Mouse (Mus musculus): ENCODE data around the gene Anxa7. TPM values are rescaled to one million over a fixed set of nuclear protein-coding genes. Genes with fewer than 3 reads are reported as not detected.
A peak's percentile ranks its signal among the peaks of the same experiment; 100 is the strongest.

The Anxa7 gene
- polyA plus RNA-seq, 1 experiment from 2014 or later, result 48.6 TPM

DNA sequence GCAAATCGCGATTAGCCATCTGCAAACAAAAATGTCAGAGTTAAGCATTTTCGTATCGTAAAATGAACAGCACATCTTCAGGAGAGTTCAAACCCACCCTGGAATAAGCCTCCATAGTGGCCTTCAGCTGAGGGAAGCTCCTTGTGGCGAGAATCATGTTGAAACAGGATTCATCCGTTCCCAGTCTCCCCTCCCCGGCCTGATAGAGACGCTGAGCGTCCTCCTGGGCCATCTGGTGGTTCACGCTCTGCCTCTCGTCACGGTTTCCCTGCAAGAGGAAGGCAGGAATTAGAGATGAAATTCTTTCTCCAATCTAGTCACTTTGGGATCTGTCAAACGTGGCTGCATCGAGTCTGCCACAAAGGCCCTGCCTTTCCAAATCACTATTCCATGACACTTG lies 19.7 kb downstream of the Anxa7 start:
- no peak overlapping the region for H3K27ac ChIP-seq (replicated peaks in 1 of 2; ENCODE audit: control insufficient read depth in 1 of 2, insufficient read depth in 1 of 2, low read depth in 2 of 2, low read length in 2 of 2)
- H3K27me3 ChIP-seq (ENCODE audit: control insufficient read depth, insufficient read depth, low read length), result no peaks in the 10 kb centered on the region
- no peaks in the 10 kb centered on the region for H3K4me1 ChIP-seq (ENCODE audit: control insufficient read depth in 2 of 2, insufficient read depth in 2 of 2, low read length in 2 of 2)
- 71% methylated on average over 14 of the region's 14 CpGs for whole genome bisulfite sequencing
- H3K9me3 ChIP-seq (ENCODE audit: control insufficient read depth, low read length), result no peaks in the 10 kb centered on the region
- H3K9ac ChIP-seq (ENCODE audit: low read length), result no peak overlapping the region
- no peak for ATAC-seq (ENCODE audit: insufficient number of reproducible peaks, insufficient read depth, low FRiP score, low read depth)
- no peak overlapping the region for H3K4me2 ChIP-seq (ENCODE audit: low read length)
- peaks cover 97% of the 10 kb centered on the region for H3K36me3 ChIP-seq (ENCODE audit: control insufficient read depth, insufficient read depth, low read length)
- no peak overlapping the region for H3K4me3 ChIP-seq (ENCODE audit: control insufficient read depth in 1 of 2, insufficient read depth in 1 of 2, low read depth in 1 of 2, low read length in 2 of 2)

DNA sequence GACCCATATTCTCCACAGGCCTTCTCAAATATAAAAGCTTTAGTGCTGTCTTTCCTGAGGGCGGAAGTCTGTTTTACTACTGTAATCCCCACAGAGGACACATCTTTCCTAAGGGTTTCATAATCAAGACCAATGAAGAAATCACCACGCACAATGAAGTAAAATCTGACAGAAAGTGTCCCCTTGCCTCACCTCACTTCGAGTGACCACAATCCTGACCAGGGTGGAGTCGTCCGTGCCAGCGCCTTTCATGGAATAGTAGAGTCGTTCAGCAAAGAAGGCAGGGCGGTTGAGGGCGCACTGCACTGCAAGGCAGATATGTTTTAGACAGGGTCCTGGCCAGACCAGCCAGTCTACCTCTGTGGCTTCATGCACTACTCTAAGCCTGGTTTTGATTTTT lies 21.6 kb downstream of the Anxa7 start:
- ATAC-seq (ENCODE audit: insufficient number of reproducible peaks, insufficient read depth, low FRiP score, low read depth), result no peak
- Histone ChIP-seq H3K27ac (replicated peaks in 1 of 2; ENCODE audit: control insufficient read depth in 1 of 2, insufficient read depth in 1 of 2, low read depth in 2 of 2, low read length in 2 of 2) (no peak overlapping the region), H3K4me1 (ENCODE audit: control insufficient read depth in 2 of 2, insufficient read depth in 2 of 2, low read length in 2 of 2) (no peaks in the 10 kb centered on the region), H3K9ac (ENCODE audit: low read length) (no peak overlapping the region), H3K27me3 (ENCODE audit: control insufficient read depth, insufficient read depth, low read length) (no peaks in the 10 kb centered on the region), H3K4me3 (ENCODE audit: control insufficient read depth in 1 of 2, insufficient read depth in 1 of 2, low read depth in 1 of 2, low read length in 2 of 2) (no peak overlapping the region), H3K9me3 (ENCODE audit: control insufficient read depth, low read length) (no peaks in the 10 kb centered on the region), H3K36me3 (ENCODE audit: control insufficient read depth, insufficient read depth, low read length) (peaks cover 80% of the 10 kb centered on the region), H3K4me2 (ENCODE audit: low read length) (no peak overlapping the region)
- 95% methylated on average over 9 of the region's 9 CpGs for WGBS

DNA sequence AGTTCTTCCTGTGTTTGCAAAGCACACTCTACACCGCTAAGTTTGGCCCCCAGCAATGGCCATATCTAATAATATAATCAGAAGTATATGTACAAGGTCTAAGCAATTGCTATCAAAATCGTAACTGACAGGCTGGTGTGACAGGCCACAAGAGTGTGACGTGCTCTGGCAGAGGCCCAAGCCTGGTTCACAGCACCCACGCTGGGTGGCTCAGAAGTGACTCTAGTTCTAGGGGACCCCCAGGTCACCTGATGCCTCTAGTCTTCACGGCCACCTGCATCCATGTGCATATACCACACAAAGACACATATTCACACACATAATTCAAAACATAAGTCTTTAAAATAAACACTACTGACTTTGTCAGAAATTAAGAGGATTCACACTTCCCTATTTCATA lies 27.0 kb downstream of the Anxa7 start:
- ATAC-seq (ENCODE audit: insufficient number of reproducible peaks, insufficient read depth, low FRiP score, low read depth), result no peak
- Histone ChIP-seq H3K27me3 (ENCODE audit: control insufficient read depth, insufficient read depth, low read length) (no peaks in the 10 kb centered on the region), H3K27ac (replicated peaks in 1 of 2; ENCODE audit: control insufficient read depth in 1 of 2, insufficient read depth in 1 of 2, low read depth in 2 of 2, low read length in 2 of 2) (no peak overlapping the region), H3K9me3 (ENCODE audit: control insufficient read depth, low read length) (no peaks in the 10 kb centered on the region), H3K4me1 (ENCODE audit: control insufficient read depth in 2 of 2, insufficient read depth in 2 of 2, low read length in 2 of 2) (no peaks in the 10 kb centered on the region; a peak in 1 of 4 replicates), H3K4me3 (ENCODE audit: control insufficient read depth in 1 of 2, insufficient read depth in 1 of 2, low read depth in 1 of 2, low read length in 2 of 2) (no peak overlapping the region), H3K9ac (ENCODE audit: low read length) (no peak overlapping the region), H3K4me2 (ENCODE audit: low read length) (no peak overlapping the region), H3K36me3 (ENCODE audit: control insufficient read depth, insufficient read depth, low read length) (peaks cover 26% of the 10 kb centered on the region)
- 86% methylated on average over 5 of the region's 5 CpGs for WGBS

DNA sequence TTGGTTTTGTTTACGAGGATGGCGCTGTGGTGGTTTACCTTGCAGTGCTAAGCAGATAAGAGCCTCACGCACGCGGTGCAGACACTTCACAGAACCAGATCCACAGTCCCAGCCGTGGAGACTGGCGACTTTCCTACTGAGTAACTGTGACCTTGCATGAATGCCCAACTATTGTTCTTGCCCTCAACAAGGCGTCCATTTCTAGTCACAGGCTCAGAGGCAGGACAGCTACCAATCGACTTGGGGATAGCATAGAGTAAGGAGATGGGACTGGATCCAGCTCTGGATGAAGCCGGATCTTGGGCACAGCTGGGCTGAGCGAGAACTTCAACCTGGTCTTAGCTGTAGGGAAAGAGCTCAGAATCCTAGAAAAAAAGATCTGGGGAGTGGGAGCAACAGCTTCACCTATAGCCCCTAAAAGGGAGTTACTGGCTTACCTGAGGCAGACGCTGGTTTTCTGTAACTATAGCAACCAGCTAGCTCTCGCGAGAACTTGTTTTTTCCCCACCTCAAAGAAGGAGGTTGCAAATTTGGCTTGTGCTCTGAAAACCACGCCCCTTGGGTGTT lies 28.1 kb downstream of the Anxa7 start, which contains the start of gene Cfap70:
TSS of gene Cfap70 (minus strand) at position 462 of the 567 bp plus-strand sequence.
- H3K36me3 ChIP-seq (ENCODE audit: control insufficient read depth, insufficient read depth, low read length), result peaks cover 17% of the 10 kb centered on the region
- no peaks in the 10 kb centered on the region; a peak in 1 of 4 replicates for H3K4me1 ChIP-seq (ENCODE audit: control insufficient read depth in 2 of 2, insufficient read depth in 2 of 2, low read length in 2 of 2)
- no peaks in the 10 kb centered on the region for H3K9me3 ChIP-seq (ENCODE audit: control insufficient read depth, low read length)
- peak within 1 kb of the TSS; percentile 25 to 41 for H3K4me3 ChIP-seq (ENCODE audit: control insufficient read depth in 1 of 2, insufficient read depth in 1 of 2, low read depth in 1 of 2, low read length in 2 of 2)
- no peak within 1 kb of the TSS for H3K27ac ChIP-seq (replicated peaks in 1 of 2; ENCODE audit: control insufficient read depth in 1 of 2, insufficient read depth in 1 of 2, low read depth in 2 of 2, low read length in 2 of 2)
- peak within 1 kb of the TSS; percentile 44; the same call in 1 of the 2 replicates for H3K9ac ChIP-seq (ENCODE audit: low read length)
- H3K4me2 ChIP-seq (ENCODE audit: low read length), result peak within 1 kb of the TSS; percentile 76
- no peak; the same call in 1 of the 2 replicates for ATAC-seq (ENCODE audit: insufficient number of reproducible peaks, insufficient read depth, low FRiP score, low read depth)
- 2% methylated on average over 15 of the region's 15 CpGs for WGBS
- no peaks in the 10 kb centered on the region for H3K27me3 ChIP-seq (ENCODE audit: control insufficient read depth, insufficient read depth, low read length)

DNA sequence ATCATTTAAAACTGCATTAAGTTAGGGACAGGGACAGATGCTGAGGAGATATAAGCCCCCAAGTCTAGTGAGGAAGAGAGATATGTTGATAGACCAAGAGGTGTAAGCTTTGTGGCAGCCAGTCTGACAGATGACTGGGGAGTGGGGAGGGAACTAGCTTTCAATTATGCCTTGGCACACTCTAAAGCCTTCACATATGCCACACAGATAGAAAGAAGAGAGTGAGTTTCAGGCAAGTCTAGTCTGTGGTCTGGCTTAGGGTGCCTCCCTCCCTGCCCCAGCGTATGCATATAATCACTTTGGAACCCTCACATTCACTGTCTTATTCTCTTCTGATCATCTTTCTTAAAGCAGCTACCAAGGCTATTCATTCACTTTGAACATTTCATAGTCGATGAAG lies 28.6 kb downstream of the Anxa7 start:
- H3K27me3 ChIP-seq (ENCODE audit: control insufficient read depth, insufficient read depth, low read length), result no peaks in the 10 kb centered on the region
- no peaks in the 10 kb centered on the region; a peak in 1 of 4 replicates for H3K4me1 ChIP-seq (ENCODE audit: control insufficient read depth in 2 of 2, insufficient read depth in 2 of 2, low read length in 2 of 2)
- peak overlapping the region; percentile 44; the same call in 1 of the 2 replicates for H3K9ac ChIP-seq (ENCODE audit: low read length)
- no peak overlapping the region for H3K27ac ChIP-seq (replicated peaks in 1 of 2; ENCODE audit: control insufficient read depth in 1 of 2, insufficient read depth in 1 of 2, low read depth in 2 of 2, low read length in 2 of 2)
- WGBS, result 12% methylated on average over 2 of the region's 2 CpGs
- no peaks in the 10 kb centered on the region for H3K9me3 ChIP-seq (ENCODE audit: control insufficient read depth, low read length)
- peak overlapping the region; percentile 25 to 41 for H3K4me3 ChIP-seq (ENCODE audit: control insufficient read depth in 1 of 2, insufficient read depth in 1 of 2, low read depth in 1 of 2, low read length in 2 of 2)
- ATAC-seq (ENCODE audit: insufficient number of reproducible peaks, insufficient read depth, low FRiP score, low read depth), result no peak
- peaks cover 12% of the 10 kb centered on the region for H3K36me3 ChIP-seq (ENCODE audit: control insufficient read depth, insufficient read depth, low read length)
- H3K4me2 ChIP-seq (ENCODE audit: low read length), result peak overlapping the region; percentile 76

DNA sequence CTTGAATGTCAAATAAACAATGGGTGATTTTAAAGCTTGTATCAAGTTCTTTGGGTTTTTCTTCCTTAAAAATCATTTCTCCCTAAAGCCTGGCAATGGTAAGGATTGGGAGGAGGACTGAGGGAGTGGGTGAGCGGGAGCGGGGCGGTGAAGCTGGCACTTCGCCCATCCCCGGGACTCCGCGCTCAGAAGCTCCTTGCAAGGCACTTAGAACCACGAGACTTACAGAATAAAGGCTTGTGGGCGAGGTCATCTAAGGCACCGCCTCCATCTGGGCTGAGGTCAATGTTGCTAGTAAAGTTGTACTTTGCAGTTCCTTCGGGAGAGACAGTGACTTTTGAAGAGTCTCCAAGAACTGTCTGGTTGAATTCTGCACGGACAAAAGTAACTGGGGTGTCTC lies 32.7 kb downstream of the Anxa7 start:
- Histone ChIP-seq H3K4me1 (ENCODE audit: control insufficient read depth in 2 of 2, insufficient read depth in 2 of 2, low read length in 2 of 2) (no peaks in the 10 kb centered on the region; a peak in 1 of 4 replicates), H3K9me3 (ENCODE audit: control insufficient read depth, low read length) (0 out of 2 replicates have a peak, but pooled peaks cover 3% of the 10 kb centered on the region), H3K27ac (replicated peaks in 1 of 2; ENCODE audit: control insufficient read depth in 1 of 2, insufficient read depth in 1 of 2, low read depth in 2 of 2, low read length in 2 of 2) (no peak overlapping the region), H3K9ac (ENCODE audit: low read length) (no peak overlapping the region), H3K27me3 (ENCODE audit: control insufficient read depth, insufficient read depth, low read length) (no peaks in the 10 kb centered on the region), H3K36me3 (ENCODE audit: control insufficient read depth, insufficient read depth, low read length) (no peaks in the 10 kb centered on the region), H3K4me2 (ENCODE audit: low read length) (no peak overlapping the region), H3K4me3 (ENCODE audit: control insufficient read depth in 1 of 2, insufficient read depth in 1 of 2, low read depth in 1 of 2, low read length in 2 of 2) (no peak overlapping the region)
- WGBS, result 52% methylated on average over 12 of the region's 12 CpGs
- no peak for ATAC-seq (ENCODE audit: insufficient number of reproducible peaks, insufficient read depth, low FRiP score, low read depth)

DNA sequence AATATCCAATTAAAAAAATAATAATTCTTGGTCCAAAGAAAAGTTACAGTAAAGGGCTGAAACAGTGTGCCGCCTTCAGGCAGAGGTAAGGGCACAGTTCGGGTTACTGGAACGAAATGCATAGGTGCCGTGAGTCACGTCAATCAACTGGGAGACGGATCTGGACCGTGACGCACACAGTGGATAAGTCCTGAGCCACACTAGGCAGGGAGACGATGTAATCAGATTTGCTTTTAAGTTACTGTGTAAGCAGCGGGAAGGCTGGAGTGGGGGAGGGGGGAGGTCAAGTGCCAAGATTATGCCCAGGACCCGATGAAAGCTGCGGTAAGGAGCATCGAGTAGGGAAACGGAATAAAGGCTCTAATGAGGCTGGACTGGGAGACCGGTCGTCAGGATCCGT lies 37.7 kb downstream of the Anxa7 start:
- WGBS, result 40% methylated on average over 17 of the region's 17 CpGs
- Histone ChIP-seq H3K27me3 (ENCODE audit: control insufficient read depth, insufficient read depth, low read length) (no peaks in the 10 kb centered on the region), H3K9ac (ENCODE audit: low read length) (no peak overlapping the region), H3K9me3 (ENCODE audit: control insufficient read depth, low read length) (0 out of 2 replicates have a peak, but pooled peaks cover 3% of the 10 kb centered on the region), H3K4me1 (ENCODE audit: control insufficient read depth in 2 of 2, insufficient read depth in 2 of 2, low read length in 2 of 2) (no peaks in the 10 kb centered on the region), H3K4me2 (ENCODE audit: low read length) (peak overlapping the region; percentile 37), H3K27ac (replicated peaks in 1 of 2; ENCODE audit: control insufficient read depth in 1 of 2, insufficient read depth in 1 of 2, low read depth in 2 of 2, low read length in 2 of 2) (no peak overlapping the region), H3K36me3 (ENCODE audit: control insufficient read depth, insufficient read depth, low read length) (no peaks in the 10 kb centered on the region), H3K4me3 (ENCODE audit: control insufficient read depth in 1 of 2, insufficient read depth in 1 of 2, low read depth in 1 of 2, low read length in 2 of 2) (no peak overlapping the region)
- ATAC-seq (ENCODE audit: insufficient number of reproducible peaks, insufficient read depth, low FRiP score, low read depth), result no peak

DNA sequence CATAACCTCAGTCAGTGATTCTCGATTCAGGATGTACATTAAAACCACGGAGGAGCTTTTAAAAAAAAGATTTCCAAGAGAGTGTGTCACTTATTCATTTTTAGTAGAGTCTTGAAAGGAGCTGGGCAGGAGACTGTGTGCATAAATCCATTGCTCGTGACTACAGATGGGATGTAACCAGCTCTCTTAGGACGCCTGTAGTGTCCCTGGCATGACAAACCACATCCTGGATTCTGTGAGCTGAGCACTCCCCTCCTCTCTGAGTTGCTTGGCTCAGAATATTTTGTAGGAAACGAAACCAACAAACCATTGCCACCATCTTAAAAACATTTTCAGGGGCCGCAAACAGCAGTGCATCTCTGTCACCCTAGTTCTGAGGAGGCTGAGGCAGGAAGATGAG lies 43.0 kb downstream of the Anxa7 start:
- Histone ChIP-seq H3K9me3 (ENCODE audit: control insufficient read depth, low read length) (peaks cover 4% of the 10 kb centered on the region; the same call in 1 of the 2 replicates), H3K4me3 (ENCODE audit: control insufficient read depth in 1 of 2, insufficient read depth in 1 of 2, low read depth in 1 of 2, low read length in 2 of 2) (no peak overlapping the region), H3K27ac (replicated peaks in 1 of 2; ENCODE audit: control insufficient read depth in 1 of 2, insufficient read depth in 1 of 2, low read depth in 2 of 2, low read length in 2 of 2) (no peak overlapping the region), H3K27me3 (ENCODE audit: control insufficient read depth, insufficient read depth, low read length) (no peaks in the 10 kb centered on the region), H3K9ac (ENCODE audit: low read length) (no peak overlapping the region), H3K4me2 (ENCODE audit: low read length) (no peak overlapping the region), H3K4me1 (ENCODE audit: control insufficient read depth in 2 of 2, insufficient read depth in 2 of 2, low read length in 2 of 2) (no peaks in the 10 kb centered on the region), H3K36me3 (ENCODE audit: control insufficient read depth, insufficient read depth, low read length) (no peaks in the 10 kb centered on the region)
- 66% methylated on average over 6 of the region's 6 CpGs for WGBS
- no peak for ATAC-seq (ENCODE audit: insufficient number of reproducible peaks, insufficient read depth, low FRiP score, low read depth)

Data from heart, embryonic 14.5 days (tissue).